ENCODE assay signal across 27 mouse cellular contexts in the genomic region with DNA sequence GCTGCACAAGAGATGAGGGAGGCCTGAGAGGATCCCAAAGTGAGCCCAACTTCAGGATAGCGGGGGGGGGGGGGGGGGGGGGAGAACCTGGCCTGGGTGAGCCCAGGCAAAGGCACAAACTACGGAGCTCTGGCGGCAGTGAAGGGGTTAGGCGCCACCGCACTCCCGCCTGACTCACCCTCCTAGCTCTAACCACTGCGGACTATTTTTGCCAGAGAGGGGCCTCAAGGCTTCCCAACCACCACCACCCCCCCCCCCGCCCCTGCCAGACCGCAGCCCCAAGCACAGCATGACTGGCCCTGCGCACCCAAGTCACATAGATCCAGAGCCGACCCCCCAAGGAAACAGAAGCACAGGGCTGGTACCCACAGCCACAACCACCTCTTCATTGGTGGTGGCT. TPM values are rescaled to one million over a fixed set of nuclear protein-coding genes. Genes with fewer than 3 reads are reported as not detected.
DNase-seq lines count a peak whose midpoint lies in the region; ATAC-seq lines count a peak whose summit lies in the region.
"Had no signal": no experiment of that assay in that cellular context is flagged by ENCODE, and none has a peak within 500 bp of the region (broad histone marks: within the 10 kb centered on the region; RNA-seq: fewer than 3 reads in every experiment).

No protein-coding gene starts in this region.

- no peak for DNase-seq in heart, adult 8-10 months (ENCODE audit: low spot score)
- peak; percentile 31 for DNase-seq in neural tube, embryonic 10.5 days (ENCODE audit: extremely low spot score, low spot score)
- DNase-seq in forebrain, embryonic 10.5 days (ENCODE audit: extremely low spot score, low spot score) = no peak
- DNase-seq in cerebellum, postnatal 4 days (ENCODE audit: low spot score in 2 of 2) = no peak
- DNase-seq in right cerebral cortex, adult 2 months (ENCODE audit: low spot score in 2 of 2) = no peak
- DNase-seq: adrenal gland, postnatal 25 days; cerebellum, adult 9-10 months; gastrocnemius, adult 2 months; heart, adult 18-20 months; kidney, adult 9 months; lung, embryonic 14.5 days; thymus, postnatal 36 days had no signal

- H3K9ac ChIP-seq in heart, embryonic 12.5 days = no peak overlapping the region
- H3K9ac ChIP-seq in neural tube, embryonic 15.5 days (replicated peaks) = no peak overlapping the region
- H3K9ac ChIP-seq: forebrain, embryonic 15.5 days; hindbrain, embryonic 12.5 days; lung, embryonic 14.5 days; neural tube, embryonic 12.5 days had no signal

- H3K27ac ChIP-seq in heart, embryonic 12.5 days (ENCODE audit: poor library complexity, severe bottlenecking) = no peak overlapping the region
- H3K27ac ChIP-seq in neural tube, embryonic 15.5 days (replicated peaks) = no peak overlapping the region
- H3K27ac ChIP-seq in forebrain, embryonic 10.5 days = no peak overlapping the region
- H3K27ac ChIP-seq: forebrain, embryonic 15.5 days; gastrocnemius, adult 2 months; hindbrain, embryonic 12.5 days; macrophage; neural tube, embryonic 12.5 days had no signal

- no peaks in the 10 kb centered on the region for H3K36me3 ChIP-seq in heart, embryonic 12.5 days
- H3K36me3 ChIP-seq in neural tube, embryonic 15.5 days = no peaks in the 10 kb centered on the region
- no peaks in the 10 kb centered on the region for H3K36me3 ChIP-seq in forebrain, embryonic 10.5 days (replicated peaks)
- H3K36me3 ChIP-seq: forebrain, embryonic 15.5 days; hindbrain, embryonic 12.5 days; neural tube, embryonic 12.5 days had no signal

- peak overlapping the region; percentile 69 for H3K4me2 ChIP-seq in heart, embryonic 12.5 days
- no peak overlapping the region for H3K4me2 ChIP-seq in neural tube, embryonic 15.5 days
- H3K4me2 ChIP-seq: forebrain, embryonic 15.5 days had no signal

- H3K27me3 ChIP-seq in heart, embryonic 12.5 days (replicated peaks) = peaks cover 89% of the 10 kb centered on the region
- H3K27me3 ChIP-seq in neural tube, embryonic 15.5 days (replicated peaks) = peaks cover 89% of the 10 kb centered on the region
- peaks cover 98% of the 10 kb centered on the region for H3K27me3 ChIP-seq in forebrain, embryonic 10.5 days (ENCODE audit: poor library complexity, severe bottlenecking)

- peaks cover 42% of the 10 kb centered on the region for H3K4me1 ChIP-seq in heart, embryonic 12.5 days (replicated peaks)
- peaks cover 34% of the 10 kb centered on the region for H3K4me1 ChIP-seq in neural tube, embryonic 15.5 days
- H3K4me1 ChIP-seq in forebrain, embryonic 10.5 days = peaks cover 50% of the 10 kb centered on the region

- ATAC-seq in heart, embryonic 12.5 days (ENCODE audit: insufficient number of reproducible peaks, low FRiP score) = no peak
- no peak for ATAC-seq in neural tube, embryonic 15.5 days (ENCODE audit: low FRiP score)
- peak; percentile 30 to 41; a peak in 3 of 4 replicates for ATAC-seq in hematopoietic stem cell, adult 5-6 weeks (replicated peaks in 1 of 2; ENCODE audit: insufficient read depth in 1 of 2, low FRiP score in 2 of 2, low TSS enrichment in 1 of 2, low read depth in 1 of 2, poor library complexity in 2 of 2, severe bottlenecking in 2 of 2)
- ATAC-seq: forebrain, embryonic 15.5 days; inflammation-experienced regulatory T-cells, adult 6 months; midbrain, embryonic 16.5 days had no signal

- no peaks in the 10 kb centered on the region; the same call in 1 of the 2 replicates for H3K9me3 ChIP-seq in heart, embryonic 12.5 days (replicated peaks)
- H3K9me3 ChIP-seq in neural tube, embryonic 15.5 days (replicated peaks) = no peaks in the 10 kb centered on the region
- no peaks in the 10 kb centered on the region for H3K9me3 ChIP-seq in forebrain, embryonic 10.5 days
- H3K9me3 ChIP-seq: forebrain, embryonic 15.5 days; hindbrain, embryonic 12.5 days; neural tube, embryonic 12.5 days had no signal

- peak overlapping the region; percentile 41; the same call in 1 of the 2 replicates for H3K4me3 ChIP-seq in heart, embryonic 12.5 days
- H3K4me3 ChIP-seq in neural tube, embryonic 15.5 days (replicated peaks) = no peak overlapping the region
- H3K4me3 ChIP-seq in forebrain, embryonic 10.5 days = no peak overlapping the region
- H3K4me3 ChIP-seq: erythroblast, embryonic 14.5 days had no signal

- WGBS in heart, embryonic 12.5 days = 3% methylated on average over 11 of the region's 11 CpGs
- 5% methylated on average over 8 of the region's 11 CpGs for WGBS in neural tube, embryonic 15.5 days
- WGBS in forebrain, embryonic 10.5 days = 2% methylated on average over 11 of the region's 11 CpGs

RNA-seq across cellular contexts. Expression of gene Wnt10b, which starts 0.9 kb away (rescaled TPM):
- polyA plus RNA-seq in heart, embryonic 12.5 days (2016; fragmentation: Nextera tagmentation; extraction: Ambion mirVana) = not detected in 2 replicates
- total RNA-seq in heart, adult 8-10 months (2022) = under 1 TPM in 3 of 4 experiments, not detected in 1; 0.16 to 0.44 (median 0.26) TPM
- polyA plus RNA-seq in neural tube, embryonic 15.5 days (2015; fragmentation: Nextera tagmentation; extraction: Ambion mirVana) = 0.08 and 0.72 TPM in 2 replicates
- 1.4 and 1.8 TPM in 2 replicates for total RNA-seq in hematopoietic stem cell, adult 5-6 weeks (2017)
- polyA plus RNA-seq in forebrain, embryonic 10.5 days (2016; fragmentation: Nextera tagmentation; extraction: Ambion mirVana) = 0.12 and 0.33 TPM in 2 replicates
- polyA plus RNA-seq: erythroblast, embryonic 14.5 days; forebrain, embryonic 15.5 days; liver, embryonic 11.5 days; lung, embryonic 14.5 days; macrophage; midbrain, embryonic 16.5 days had no signal

RNA-seq across cellular contexts. Expression of gene Wnt1, which starts 10.9 kb away (rescaled TPM):
- not detected in 2 replicates for polyA plus RNA-seq in heart, embryonic 12.5 days (2016; fragmentation: Nextera tagmentation; extraction: Ambion mirVana)
- total RNA-seq in heart, adult 8-10 months (2022) = not detected
- polyA plus RNA-seq in neural tube, embryonic 15.5 days (2015; fragmentation: Nextera tagmentation; extraction: Ambion mirVana) = 1.0 and 2.0 TPM in 2 replicates
- total RNA-seq in hematopoietic stem cell, adult 5-6 weeks (2017) = not detected in 2 replicates
- 0.49 and 1.3 TPM in 2 replicates for polyA plus RNA-seq in forebrain, embryonic 10.5 days (2016; fragmentation: Nextera tagmentation; extraction: Ambion mirVana)
- total RNA-seq: adrenal gland, postnatal 25 days; ES-E14; heart, adult 18-20 months; layer of hippocampus, postnatal 14 days; left cerebral cortex, postnatal 10 days had no signal
- polyA plus RNA-seq: erythroblast, embryonic 14.5 days; large intestine, adult 2 months; liver, embryonic 11.5 days; lung, embryonic 14.5 days; macrophage had no signal

RNA-seq across cellular contexts. Expression of gene Arf3, which starts 15.8 kb away (rescaled TPM):
- polyA plus RNA-seq in heart, embryonic 12.5 days (2016; fragmentation: Nextera tagmentation; extraction: Ambion mirVana) = 46.3 and 46.9 TPM in 2 replicates
- 10 to 100 TPM; 18.0 to 20.9 (median 19.1) TPM for total RNA-seq in heart, adult 8-10 months (2022)
- polyA plus RNA-seq in neural tube, embryonic 15.5 days (2015; fragmentation: Nextera tagmentation; extraction: Ambion mirVana) = 97.8 TPM in 2 replicates
- 36.0 and 38.6 TPM in 2 replicates for total RNA-seq in hematopoietic stem cell, adult 5-6 weeks (2017)
- 42.1 and 42.5 TPM in 2 replicates for polyA plus RNA-seq in forebrain, embryonic 10.5 days (2016; fragmentation: Nextera tagmentation; extraction: Ambion mirVana)

RNA-seq across cellular contexts. Expression of gene Ddn, which starts 30.5 kb away (rescaled TPM):
- polyA plus RNA-seq in heart, embryonic 12.5 days (2016; fragmentation: Nextera tagmentation; extraction: Ambion mirVana) = 0.04 and 0.14 TPM in 2 replicates
- under 1 TPM; 0.63 to 0.84 (median 0.72) TPM for total RNA-seq in heart, adult 8-10 months (2022)
- polyA plus RNA-seq in neural tube, embryonic 15.5 days (2015; fragmentation: Nextera tagmentation; extraction: Ambion mirVana) = 0.18 and 0.36 TPM in 2 replicates
- total RNA-seq in hematopoietic stem cell, adult 5-6 weeks (2017) = 0.15 and 0.63 TPM in 2 replicates
- 0.10 TPM in 1 of 2 replicates, not detected in the other for polyA plus RNA-seq in forebrain, embryonic 10.5 days (2016; fragmentation: Nextera tagmentation; extraction: Ambion mirVana)
- polyA plus RNA-seq: inflammation-experienced regulatory T-cells, adult 6 months; macrophage had no signal

RNA-seq across cellular contexts. Expression of gene Fkbp11, which starts 50.8 kb away (rescaled TPM):
- 13.2 and 17.8 TPM in 2 replicates for polyA plus RNA-seq in heart, embryonic 12.5 days (2016; fragmentation: Nextera tagmentation; extraction: Ambion mirVana)
- 1 to 10 TPM; 5.6 to 9.4 (median 7.7) TPM for total RNA-seq in heart, adult 8-10 months (2022)
- 11.9 and 12.3 TPM in 2 replicates for polyA plus RNA-seq in neural tube, embryonic 15.5 days (2015; fragmentation: Nextera tagmentation; extraction: Ambion mirVana)
- total RNA-seq in hematopoietic stem cell, adult 5-6 weeks (2017) = 5.9 and 11.3 TPM in 2 replicates
- polyA plus RNA-seq in forebrain, embryonic 10.5 days (2016; fragmentation: Nextera tagmentation; extraction: Ambion mirVana) = 16.7 and 17.1 TPM in 2 replicates

Comparison
In these comparisons a context has a peak if more than half of its experiments do, and no peak if none do; other contexts are left out.
1. ATAC-seq: peak in hematopoietic stem cell, adult 5-6 weeks (2 of 2); none in heart, embryonic 12.5 days (single experiment) and neural tube, embryonic 15.5 days (single experiment).